Mouse (Mus musculus): ENCODE data around the gene Olfr98. TPM values are rescaled to one million over a fixed set of nuclear protein-coding genes. Genes with fewer than 3 reads are reported as not detected.
A peak's percentile ranks its signal among the peaks of the same experiment; 100 is the strongest.

The Olfr98 gene
- polyA plus RNA-seq (2014; fragmentation: Nextera tagmentation; extraction: Ambion mirVana): not detected in 2 replicates

- H3K9me3 ChIP-seq (ENCODE audit: control insufficient read depth, low read length): no peaks in the 10 kb centered on the region
- H3K27ac ChIP-seq (ENCODE audit: low read depth, low read length): no peak within 1 kb of the TSS
- no peak within 1 kb of the TSS for H3K9ac ChIP-seq (ENCODE audit: low read length)
- 79% methylated on average over 1 of the region's 1 CpGs for WGBS
- no peak for DNase-seq (ENCODE audit: low spot score)
- no peak within 1 kb of the TSS for H3K4me3 ChIP-seq (ENCODE audit: low read depth, low read length)
- no peaks in the 10 kb centered on the region for H3K4me1 ChIP-seq (replicated peaks; ENCODE audit: control insufficient read depth, insufficient read depth, low read length)
- no peaks in the 10 kb centered on the region for H3K36me3 ChIP-seq (ENCODE audit: control insufficient read depth, insufficient read depth, low read length)
- H3K27me3 ChIP-seq (ENCODE audit: control insufficient read depth, insufficient read depth, low read length): no peaks in the 10 kb centered on the region
- no peak for ATAC-seq (replicated peaks; ENCODE audit: low FRiP score)
- H3K4me2 ChIP-seq (ENCODE audit: low read depth, low read length, severe bottlenecking): no peak within 1 kb of the TSS
Measured at GRCm38 (mm10) chr17:37263626-37264025, at the start of gene Olfr98. Gene Olfr98 (minus strand): TSS chr17:37263749.

- WGBS: 62% methylated on average over 2 of the region's 2 CpGs
- Histone ChIP-seq H3K27me3 (ENCODE audit: control insufficient read depth, insufficient read depth, low read length) (no peaks in the 10 kb centered on the region), H3K4me3 (ENCODE audit: low read depth, low read length) (no peak overlapping the region), H3K36me3 (ENCODE audit: control insufficient read depth, insufficient read depth, low read length) (no peaks in the 10 kb centered on the region), H3K9me3 (ENCODE audit: control insufficient read depth, low read length) (no peaks in the 10 kb centered on the region), H3K9ac (ENCODE audit: low read length) (no peak overlapping the region), H3K4me2 (ENCODE audit: low read depth, low read length, severe bottlenecking) (no peak overlapping the region), H3K4me1 (replicated peaks; ENCODE audit: control insufficient read depth, insufficient read depth, low read length) (no peaks in the 10 kb centered on the region), H3K27ac (ENCODE audit: low read depth, low read length) (no peak overlapping the region)
- ATAC-seq (replicated peaks; ENCODE audit: low FRiP score) (no peak), DNase-seq (ENCODE audit: low spot score) (no peak)
Measured at GRCm38 (mm10) chr17:37310146-37310699, 46.7 kb upstream of the Olfr98 start.

GRCm38 (mm10) chr17:37308483-37308882 is 44.9 kb upstream of the Olfr98 start:
- Histone ChIP-seq H3K27me3 (ENCODE audit: control insufficient read depth, insufficient read depth, low read length) (no peaks in the 10 kb centered on the region), H3K4me1 (replicated peaks; ENCODE audit: control insufficient read depth, insufficient read depth, low read length) (no peaks in the 10 kb centered on the region), H3K27ac (ENCODE audit: low read depth, low read length) (no peak overlapping the region), H3K9ac (ENCODE audit: low read length) (no peak overlapping the region), H3K4me3 (ENCODE audit: low read depth, low read length) (no peak overlapping the region), H3K4me2 (ENCODE audit: low read depth, low read length, severe bottlenecking) (no peak overlapping the region), H3K36me3 (ENCODE audit: control insufficient read depth, insufficient read depth, low read length) (no peaks in the 10 kb centered on the region), H3K9me3 (ENCODE audit: control insufficient read depth, low read length) (no peaks in the 10 kb centered on the region)
- 48% methylated on average over 4 of the region's 4 CpGs for WGBS
- no peak for DNase-seq (ENCODE audit: low spot score)
- ATAC-seq (replicated peaks; ENCODE audit: low FRiP score): no peak

GRCm38 (mm10) chr17:37304213-37304612 is 40.7 kb upstream of the Olfr98 start, which contains the start of gene Olfr101:
Gene Olfr101 (minus strand): TSS chr17:37304313.
- H3K9ac ChIP-seq (ENCODE audit: low read length): no peak within 1 kb of the TSS
- no peaks in the 10 kb centered on the region for H3K36me3 ChIP-seq (ENCODE audit: control insufficient read depth, insufficient read depth, low read length)
- no peak within 1 kb of the TSS for H3K4me2 ChIP-seq (ENCODE audit: low read depth, low read length, severe bottlenecking)
- no peak for DNase-seq (ENCODE audit: low spot score)
- 85% methylated on average over 4 of the region's 4 CpGs for WGBS
- H3K4me1 ChIP-seq (replicated peaks; ENCODE audit: control insufficient read depth, insufficient read depth, low read length): no peaks in the 10 kb centered on the region
- no peaks in the 10 kb centered on the region for H3K27me3 ChIP-seq (ENCODE audit: control insufficient read depth, insufficient read depth, low read length)
- H3K9me3 ChIP-seq (ENCODE audit: control insufficient read depth, low read length): no peaks in the 10 kb centered on the region
- H3K27ac ChIP-seq (ENCODE audit: low read depth, low read length): no peak within 1 kb of the TSS
- no peak for ATAC-seq (replicated peaks; ENCODE audit: low FRiP score)
- no peak within 1 kb of the TSS for H3K4me3 ChIP-seq (ENCODE audit: low read depth, low read length)

GRCm38 (mm10) chr17:37283360-37283759 is 19.8 kb upstream of the Olfr98 start, which contains the start of gene Olfr99:
Gene Olfr99 (minus strand): TSS chr17:37283460.
- 68% methylated on average over 1 of the region's 1 CpGs for WGBS
- Histone ChIP-seq H3K4me1 (replicated peaks; ENCODE audit: control insufficient read depth, insufficient read depth, low read length) (no peaks in the 10 kb centered on the region), H3K4me2 (ENCODE audit: low read depth, low read length, severe bottlenecking) (no peak within 1 kb of the TSS), H3K36me3 (ENCODE audit: control insufficient read depth, insufficient read depth, low read length) (no peaks in the 10 kb centered on the region), H3K9ac (ENCODE audit: low read length) (no peak within 1 kb of the TSS), H3K27ac (ENCODE audit: low read depth, low read length) (no peak within 1 kb of the TSS), H3K9me3 (ENCODE audit: control insufficient read depth, low read length) (no peaks in the 10 kb centered on the region), H3K4me3 (ENCODE audit: low read depth, low read length) (no peak within 1 kb of the TSS), H3K27me3 (ENCODE audit: control insufficient read depth, insufficient read depth, low read length) (no peaks in the 10 kb centered on the region)
- DNase-seq (ENCODE audit: low spot score) (no peak), ATAC-seq (replicated peaks; ENCODE audit: low FRiP score) (no peak)

GRCm38 (mm10) chr17:37280331-37280730 is 16.8 kb upstream of the Olfr98 start:
- no peak overlapping the region for H3K27ac ChIP-seq (ENCODE audit: low read depth, low read length)
- no peak overlapping the region for H3K9ac ChIP-seq (ENCODE audit: low read length)
- H3K36me3 ChIP-seq (ENCODE audit: control insufficient read depth, insufficient read depth, low read length): no peaks in the 10 kb centered on the region
- DNase-seq (ENCODE audit: low spot score): no peak
- no peak for ATAC-seq (replicated peaks; ENCODE audit: low FRiP score)
- H3K4me3 ChIP-seq (ENCODE audit: low read depth, low read length): no peak overlapping the region
- 84% methylated on average over 1 of the region's 1 CpGs for WGBS
- H3K9me3 ChIP-seq (ENCODE audit: control insufficient read depth, low read length): no peaks in the 10 kb centered on the region
- H3K27me3 ChIP-seq (ENCODE audit: control insufficient read depth, insufficient read depth, low read length): no peaks in the 10 kb centered on the region
- no peaks in the 10 kb centered on the region for H3K4me1 ChIP-seq (replicated peaks; ENCODE audit: control insufficient read depth, insufficient read depth, low read length)
- no peak overlapping the region for H3K4me2 ChIP-seq (ENCODE audit: low read depth, low read length, severe bottlenecking)

- no peak overlapping the region for H3K9ac ChIP-seq (ENCODE audit: low read length)
- H3K27me3 ChIP-seq (ENCODE audit: control insufficient read depth, insufficient read depth, low read length): no peaks in the 10 kb centered on the region
- H3K27ac ChIP-seq (ENCODE audit: low read depth, low read length): no peak overlapping the region
- H3K9me3 ChIP-seq (ENCODE audit: control insufficient read depth, low read length): no peaks in the 10 kb centered on the region
- no peak for ATAC-seq (replicated peaks; ENCODE audit: low FRiP score)
- H3K4me3 ChIP-seq (ENCODE audit: low read depth, low read length): no peak overlapping the region
- H3K4me1 ChIP-seq (replicated peaks; ENCODE audit: control insufficient read depth, insufficient read depth, low read length): no peaks in the 10 kb centered on the region
- DNase-seq (ENCODE audit: low spot score): no peak
- H3K36me3 ChIP-seq (ENCODE audit: control insufficient read depth, insufficient read depth, low read length): no peaks in the 10 kb centered on the region
- no peak overlapping the region for H3K4me2 ChIP-seq (ENCODE audit: low read depth, low read length, severe bottlenecking)
Measured at GRCm38 (mm10) chr17:37276573-37276972, 13.0 kb upstream of the Olfr98 start.

GRCm38 (mm10) chr17:37275626-37276248 is 12.2 kb upstream of the Olfr98 start:
- Histone ChIP-seq H3K4me1 (replicated peaks; ENCODE audit: control insufficient read depth, insufficient read depth, low read length) (no peaks in the 10 kb centered on the region), H3K27me3 (ENCODE audit: control insufficient read depth, insufficient read depth, low read length) (no peaks in the 10 kb centered on the region), H3K9ac (ENCODE audit: low read length) (no peak overlapping the region), H3K27ac (ENCODE audit: low read depth, low read length) (no peak overlapping the region), H3K9me3 (ENCODE audit: control insufficient read depth, low read length) (no peaks in the 10 kb centered on the region), H3K4me2 (ENCODE audit: low read depth, low read length, severe bottlenecking) (no peak overlapping the region), H3K36me3 (ENCODE audit: control insufficient read depth, insufficient read depth, low read length) (no peaks in the 10 kb centered on the region), H3K4me3 (ENCODE audit: low read depth, low read length) (no peak overlapping the region)
- DNase-seq (ENCODE audit: low spot score) (no peak), ATAC-seq (replicated peaks; ENCODE audit: low FRiP score) (no peak)
- 85% methylated on average over 2 of the region's 2 CpGs for WGBS

- no peak overlapping the region for H3K27ac ChIP-seq (ENCODE audit: low read depth, low read length)
- no peaks in the 10 kb centered on the region for H3K36me3 ChIP-seq (ENCODE audit: control insufficient read depth, insufficient read depth, low read length)
- H3K9ac ChIP-seq (ENCODE audit: low read length): no peak overlapping the region
- peak overlapping the region; percentile 32 for H3K4me3 ChIP-seq (ENCODE audit: low read depth, low read length)
- no peaks in the 10 kb centered on the region for H3K9me3 ChIP-seq (ENCODE audit: control insufficient read depth, low read length)
- DNase-seq (ENCODE audit: low spot score): peak; percentile 47
- ATAC-seq (replicated peaks; ENCODE audit: low FRiP score): no peak
- H3K4me2 ChIP-seq (ENCODE audit: low read depth, low read length, severe bottlenecking): peak overlapping the region; percentile 50
- WGBS: 68% methylated on average over 8 of the region's 8 CpGs
- no peaks in the 10 kb centered on the region for H3K4me1 ChIP-seq (replicated peaks; ENCODE audit: control insufficient read depth, insufficient read depth, low read length)
- H3K27me3 ChIP-seq (ENCODE audit: control insufficient read depth, insufficient read depth, low read length): no peaks in the 10 kb centered on the region
Measured at GRCm38 (mm10) chr17:37270702-37271092, 7.1 kb upstream of the Olfr98 start.
